Mouse (Mus musculus): ENCODE results near the gene Acsbg1.

GRCm38 (mm10) chr9:54668455-54668854, 6.8 kb upstream of the Acsbg1 start:
- TF ChIP-seq CTCF (IDR thresholded peaks at IDR 0.05; ENCODE audit: low read depth) (no peak), EP300 (IDR thresholded peaks at IDR 0.05; ENCODE audit: low read depth) (no peak)

All from heart, postnatal 0 days (tissue).